ENCODE assay signal across 8 mouse cellular contexts in the genomic region with DNA sequence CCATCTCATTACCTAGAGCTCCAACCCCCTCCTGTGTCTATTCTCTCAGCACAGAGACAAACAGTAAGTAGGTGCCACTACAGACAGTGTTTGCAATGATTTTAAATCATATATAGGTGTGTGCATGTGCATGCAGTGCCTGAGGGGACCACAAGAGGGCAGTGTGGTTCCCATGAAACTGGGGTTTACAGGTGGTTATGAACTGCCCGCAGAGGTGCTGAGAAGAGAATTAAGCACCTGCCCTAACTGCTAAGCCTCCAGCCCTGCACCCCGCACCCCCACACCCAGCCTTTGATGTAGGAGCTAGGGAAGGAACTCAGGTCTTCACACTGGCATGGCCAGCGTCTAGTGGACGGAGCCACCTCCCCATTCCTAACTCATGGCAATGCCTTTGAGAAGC. TPM values are rescaled to one million over a fixed set of nuclear protein-coding genes. Genes with fewer than 3 reads are reported as not detected.
DNase-seq lines count a peak whose midpoint lies in the region; ATAC-seq and TF ChIP-seq lines count a peak whose summit lies in the region.
"Had no signal": no experiment of that assay in that cellular context is flagged by ENCODE, and none has a peak within 500 bp of the region (broad histone marks: within the 10 kb centered on the region; RNA-seq: fewer than 3 reads in every experiment).

No protein-coding gene starts in this region.

- no peak overlapping the region for H3K9ac ChIP-seq in kidney, embryonic 15.5 days
- H3K9ac ChIP-seq in ES-Bruce4 (ENCODE audit: low read depth, poor library complexity, severe bottlenecking), result no peak overlapping the region

- peak; percentile 89 for TF ChIP-seq CTCF in ES-Bruce4 (IDR thresholded peaks at IDR 0.05; ENCODE audit: low read depth, low read length)

- H3K4me2 ChIP-seq in kidney, embryonic 15.5 days, result no peak overlapping the region

- H3K27me3 ChIP-seq in kidney, embryonic 15.5 days, result no peaks in the 10 kb centered on the region
- H3K27me3 ChIP-seq in ES-Bruce4 (ENCODE audit: control insufficient read depth, insufficient read depth, low read length, poor library complexity, severe bottlenecking), result no peaks in the 10 kb centered on the region

- WGBS in kidney, embryonic 15.5 days, result 59% methylated on average over 4 of the region's 4 CpGs

- DNase-seq in kidney, adult 18-20 months, result peak; percentile 70
- peak; percentile 38 for DNase-seq in adrenal gland, adult 2 months
- peak; percentile 25 to 64 for DNase-seq in kidney, adult 8-10 months
- DNase-seq in thymus, postnatal 36 days, result peak; percentile 60 to 71

- ATAC-seq in kidney, embryonic 15.5 days (replicated peaks; ENCODE audit: low FRiP score), result no peak
- ATAC-seq in monocyte, adult 5-6 weeks (replicated peaks; ENCODE audit: insufficient number of reproducible peaks, low FRiP score, low TSS enrichment, poor library complexity, severe bottlenecking), result 0 out of 2 replicates have a peak, but pooled peaks have one; percentile 47

- H3K36me3 ChIP-seq in kidney, embryonic 15.5 days, result peaks cover 1% of the 10 kb centered on the region; the same call in 1 of the 2 replicates
- H3K36me3 ChIP-seq in ES-Bruce4 (ENCODE audit: control insufficient read depth, insufficient read depth, low read length, poor library complexity, severe bottlenecking), result no peaks in the 10 kb centered on the region

- no peak overlapping the region for H3K27ac ChIP-seq in kidney, embryonic 15.5 days
- no peak overlapping the region for H3K27ac ChIP-seq in ES-Bruce4 (ENCODE audit: insufficient read depth, low read length)

- H3K4me1 ChIP-seq in kidney, embryonic 15.5 days, result peaks cover 10% of the 10 kb centered on the region; the same call in 1 of the 2 replicates
- peaks cover 1% of the 10 kb centered on the region for H3K4me1 ChIP-seq in ES-Bruce4 (ENCODE audit: control insufficient read depth, insufficient read depth, low read length)

- TF ChIP-seq EP300 in ES-Bruce4 (IDR thresholded peaks at IDR 0.05; ENCODE audit: insufficient read depth, low read depth, low read length), result no peak

- no peaks in the 10 kb centered on the region for H3K9me3 ChIP-seq in kidney, embryonic 15.5 days (replicated peaks)
- no peaks in the 10 kb centered on the region for H3K9me3 ChIP-seq in ES-Bruce4 (replicated peaks; ENCODE audit: control insufficient read depth, insufficient read depth, low read length, poor library complexity, severe bottlenecking)

- no peak for TF ChIP-seq POLR2A in ES-Bruce4 (IDR thresholded peaks at IDR 0.05; ENCODE audit: insufficient read depth, low read length)

- H3K4me3 ChIP-seq in kidney, embryonic 15.5 days (replicated peaks), result no peak overlapping the region
- H3K4me3 ChIP-seq in ES-Bruce4 (ENCODE audit: low read depth, low read length), result no peak overlapping the region

RNA-seq across cellular contexts. Expression of gene Guca1b, which starts 1.5 kb away (rescaled TPM):
- polyA plus RNA-seq in kidney, embryonic 15.5 days (2015; fragmentation: Nextera tagmentation; extraction: Ambion mirVana), result 1.9 and 2.3 TPM in 2 replicates
- 0.91 and 1.1 TPM in 2 replicates for polyA plus RNA-seq in ES-Bruce4 (2011; ENCODE audit: insufficient read depth, insufficient read length, low read depth, missing spikeins)
- 1 to 10 TPM in 1 of 2 experiments, under 1 TPM in 1; 0.38 to 3.2 TPM for total RNA-seq in adrenal gland, adult 2 months (2021)
- 2.5 and 2.6 TPM in 2 replicates for polyA plus RNA-seq in adrenal gland, adult 2 months (2012; rRNA removed)
- 0.43 to 3.8 TPM (median 1.6 TPM) in 3 replicates for total RNA-seq in monocyte, adult 5-6 weeks (2017)

RNA-seq across cellular contexts. Expression of gene Guca1a, which starts 13.7 kb away (rescaled TPM):
- 1.6 and 2.6 TPM in 2 replicates for polyA plus RNA-seq in kidney, embryonic 15.5 days (2015; fragmentation: Nextera tagmentation; extraction: Ambion mirVana)
- polyA plus RNA-seq in ES-Bruce4 (2011; ENCODE audit: insufficient read depth, insufficient read length, low read depth, missing spikeins), result 4.1 and 4.7 TPM in 2 replicates
- 1 to 10 TPM; 1.6 to 3.0 TPM for total RNA-seq in adrenal gland, adult 2 months (2021)
- 4.0 and 5.0 TPM in 2 replicates for polyA plus RNA-seq in adrenal gland, adult 2 months (2012; rRNA removed)
- total RNA-seq in monocyte, adult 5-6 weeks (2017), result 0.57 TPM in 1 of 3 replicates, not detected in the others
- total RNA-seq: gastrocnemius, postnatal 36 days had no signal

RNA-seq across cellular contexts. Expression of gene Mrps10, which starts 18.0 kb away (rescaled TPM):
- polyA plus RNA-seq in kidney, embryonic 15.5 days (2015; fragmentation: Nextera tagmentation; extraction: Ambion mirVana), result 80.3 and 83.1 TPM in 2 replicates
- polyA plus RNA-seq in ES-Bruce4 (2011; ENCODE audit: insufficient read depth, insufficient read length, low read depth, missing spikeins), result 71.3 and 83.6 TPM in 2 replicates
- total RNA-seq in adrenal gland, adult 2 months (2021), result 10 to 100 TPM; 40.8 to 50.0 TPM
- 19.4 and 28.3 TPM in 2 replicates for polyA plus RNA-seq in adrenal gland, adult 2 months (2012; rRNA removed)
- 32.6 to 39.2 TPM (median 36.2 TPM) in 3 replicates for total RNA-seq in monocyte, adult 5-6 weeks (2017)

RNA-seq across cellular contexts. Expression of gene AI661453, which starts 49.8 kb away (rescaled TPM):
- polyA plus RNA-seq in kidney, embryonic 15.5 days (2015; fragmentation: Nextera tagmentation; extraction: Ambion mirVana), result 1.7 and 2.1 TPM in 2 replicates
- polyA plus RNA-seq in ES-Bruce4 (2011; ENCODE audit: insufficient read depth, insufficient read length, low read depth, missing spikeins), result 37.6 and 39.2 TPM in 2 replicates
- under 1 TPM; 0.92 to 0.97 TPM for total RNA-seq in adrenal gland, adult 2 months (2021)
- polyA plus RNA-seq in adrenal gland, adult 2 months (2012; rRNA removed), result 0.36 and 0.73 TPM in 2 replicates
- 0.29 TPM in 1 of 3 replicates, not detected in the others for total RNA-seq in monocyte, adult 5-6 weeks (2017)

RNA-seq across cellular contexts. Expression of gene 1700001C19Rik, which starts 50.5 kb away (rescaled TPM):
- polyA plus RNA-seq in kidney, embryonic 15.5 days (2015; fragmentation: Nextera tagmentation; extraction: Ambion mirVana), result 0.26 and 0.46 TPM in 2 replicates
- polyA plus RNA-seq in ES-Bruce4 (2011; ENCODE audit: insufficient read depth, insufficient read length, low read depth, missing spikeins), result 0.75 and 1.3 TPM in 2 replicates
- total RNA-seq in adrenal gland, adult 2 months (2021), result not detected
- polyA plus RNA-seq in adrenal gland, adult 2 months (2012; rRNA removed), result 0.24 TPM in 1 of 2 replicates, not detected in the other
- not detected in 3 replicates for total RNA-seq in monocyte, adult 5-6 weeks (2017)
- total RNA-seq: gastrocnemius, postnatal 36 days had no signal
